Mouse (Mus musculus) cerebellum, postnatal 36 days (tissue): ENCODE results near the gene Mrgprx1.

Experiments
- DNase-seq, 2 experiments: peaks; one replicate each; pipeline ENCODE4 v3.0.0; 2021 to 2022; ENCODE audit warnings: mixed read lengths in 2 of 2

Gene Mrgprx1

DNA sequence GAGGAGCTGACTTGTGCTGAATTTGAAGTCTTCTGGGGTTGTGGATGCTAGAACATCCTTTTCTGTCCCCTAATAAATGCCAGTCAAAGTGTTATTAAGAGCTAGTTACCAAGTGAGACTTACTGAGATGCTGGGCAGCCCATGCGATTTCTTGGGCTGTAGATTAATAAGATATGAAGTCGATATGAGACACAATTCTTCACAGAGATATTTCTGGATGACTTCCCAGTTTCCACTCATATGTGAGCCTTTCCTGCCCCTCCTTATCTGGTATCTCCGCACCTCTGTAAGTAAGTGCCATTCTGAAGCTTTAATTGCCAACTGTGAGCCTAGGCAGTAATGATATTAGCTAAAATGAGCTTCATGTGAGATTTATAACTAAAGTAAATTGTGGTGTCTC lies at the start of gene Mrgprx1:
Gene Mrgprx1, minus strand, starts transcription at position 101 of the 400 bp plus-strand sequence.
- no peak for DNase-seq

DNA sequence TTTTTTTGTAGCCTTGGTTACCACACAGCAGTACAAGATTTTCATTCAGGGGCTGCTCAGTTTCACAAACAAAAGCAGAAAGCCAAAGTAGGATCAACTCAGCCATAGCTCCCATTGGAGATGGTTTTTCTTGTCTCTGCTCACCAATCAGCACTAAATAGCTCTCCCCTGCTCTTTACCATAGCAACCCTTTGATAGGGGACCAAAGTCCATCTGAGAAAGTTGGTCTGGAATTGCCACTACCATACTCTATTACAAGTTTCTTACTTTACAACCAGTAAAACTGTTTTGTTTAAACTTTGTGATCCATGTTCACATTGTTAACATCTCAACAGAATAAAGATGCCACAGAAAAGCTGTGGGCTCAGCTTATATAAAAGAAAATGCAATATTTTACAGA lies 48.1 kb upstream of the Mrgprx1 start:
- no peak for DNase-seq

DNA sequence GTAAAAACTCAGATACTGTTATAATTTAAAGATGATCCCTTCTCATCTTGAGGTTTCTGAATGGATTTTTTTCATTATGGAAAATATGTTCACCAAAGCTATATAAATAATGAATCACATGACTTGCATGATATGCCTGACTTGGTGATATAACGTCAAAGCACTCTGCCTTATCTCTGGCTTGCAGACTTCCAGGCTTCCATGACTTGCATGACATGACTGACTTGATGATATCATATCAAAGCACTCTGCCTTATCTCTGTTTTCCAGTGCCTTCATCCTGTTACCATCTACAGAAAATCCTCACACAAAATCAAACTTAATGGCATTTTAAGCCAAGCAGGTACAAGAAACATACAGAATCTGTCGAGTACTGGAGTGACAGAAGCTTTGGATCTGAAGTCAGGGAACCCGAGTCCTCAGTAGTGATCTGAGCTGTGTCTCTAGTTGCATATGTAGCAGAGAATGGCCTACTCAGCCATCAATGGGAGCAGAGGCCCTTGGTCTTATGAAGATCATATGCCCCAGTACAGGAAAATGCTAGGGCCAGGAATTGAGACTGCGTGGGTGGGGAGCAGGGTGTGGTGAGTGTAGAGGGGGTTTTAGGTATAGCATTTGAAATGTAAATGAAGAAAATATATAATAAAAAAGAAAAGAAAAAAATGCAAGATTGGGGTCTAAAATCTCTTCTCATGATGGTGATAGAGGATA lies 19.2 kb upstream of the Mrgprx1 start:
- DNase-seq = no peak

DNA sequence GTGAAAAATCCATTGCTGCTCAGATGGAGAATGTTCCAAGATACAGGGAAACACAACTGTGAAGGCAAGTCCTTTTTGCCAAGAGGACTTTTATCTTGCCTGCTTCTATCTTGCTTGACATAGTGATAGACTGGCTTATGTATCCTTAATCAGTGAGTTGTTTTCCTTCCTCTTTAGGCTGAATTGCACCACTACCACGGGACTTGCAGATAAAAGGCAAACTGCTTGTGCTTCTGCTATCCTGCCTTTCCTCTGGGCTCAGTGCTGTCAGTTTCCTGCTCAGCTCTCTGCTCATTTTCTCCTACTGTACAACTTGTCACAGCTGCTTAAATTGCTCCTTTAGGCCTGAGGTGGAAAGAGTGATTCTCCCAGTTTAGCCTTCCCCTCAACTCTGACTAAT lies 16.6 kb upstream of the Mrgprx1 start:
- DNase-seq = no peak

DNA sequence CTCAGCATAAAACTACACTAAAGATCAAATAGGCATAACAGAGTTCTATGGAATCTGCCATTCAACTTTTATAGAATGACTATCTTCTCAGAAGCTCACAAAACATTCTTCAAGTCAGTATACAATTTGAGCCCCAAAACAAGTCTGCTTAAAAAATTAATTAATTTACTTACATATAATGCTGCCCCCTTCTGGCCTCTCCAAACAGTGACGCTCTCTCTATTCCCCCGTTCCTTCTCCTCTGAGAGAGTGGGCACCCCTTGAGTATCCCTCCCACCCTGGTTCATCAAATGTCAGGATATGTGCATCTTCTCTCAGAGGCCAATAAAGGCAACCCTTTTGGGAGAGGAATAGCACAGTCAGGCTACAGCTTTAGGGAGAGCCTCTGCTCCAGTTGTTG lies 9.5 kb downstream of the Mrgprx1 start:
- no peak for DNase-seq

DNA sequence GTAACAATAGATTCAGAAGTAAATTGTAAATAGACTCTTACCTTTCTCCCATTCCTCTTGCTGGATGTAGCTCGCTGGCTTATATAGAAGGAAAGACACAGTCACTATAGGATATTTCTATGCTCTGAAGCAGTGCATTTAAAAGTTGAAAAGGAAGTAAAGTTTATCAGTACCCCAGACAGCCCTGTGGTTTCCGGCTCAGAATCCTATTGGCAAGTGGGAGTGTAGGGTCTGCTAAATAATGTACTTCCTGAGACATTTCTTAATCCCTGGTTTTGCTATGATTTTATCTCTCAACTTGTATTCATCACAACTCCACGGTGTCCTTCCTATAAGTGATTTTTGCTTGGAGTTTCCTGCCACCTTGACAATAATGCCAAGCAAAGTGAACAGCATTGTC lies 31.7 kb downstream of the Mrgprx1 start:
- DNase-seq = no peak

DNA sequence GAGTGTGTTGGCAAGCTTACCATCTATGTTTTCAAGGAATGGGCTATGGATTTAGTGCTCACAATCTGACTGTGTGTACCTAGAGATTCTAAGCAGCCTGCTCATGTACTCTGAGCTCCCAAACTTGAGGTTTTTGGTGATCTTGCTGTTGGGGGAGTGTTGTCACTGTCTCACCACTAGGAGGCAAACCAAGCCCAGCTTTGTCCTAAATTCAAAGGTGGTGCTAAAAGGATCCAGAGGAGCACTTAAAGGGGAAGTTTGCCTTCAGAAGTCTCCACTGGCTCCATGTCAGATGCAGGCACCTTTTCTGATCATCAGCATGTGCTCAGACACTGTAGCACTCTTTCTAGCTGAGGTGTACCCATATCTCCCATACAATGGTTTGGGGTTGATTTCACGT lies 40.6 kb downstream of the Mrgprx1 start:
- no peak for DNase-seq

DNA sequence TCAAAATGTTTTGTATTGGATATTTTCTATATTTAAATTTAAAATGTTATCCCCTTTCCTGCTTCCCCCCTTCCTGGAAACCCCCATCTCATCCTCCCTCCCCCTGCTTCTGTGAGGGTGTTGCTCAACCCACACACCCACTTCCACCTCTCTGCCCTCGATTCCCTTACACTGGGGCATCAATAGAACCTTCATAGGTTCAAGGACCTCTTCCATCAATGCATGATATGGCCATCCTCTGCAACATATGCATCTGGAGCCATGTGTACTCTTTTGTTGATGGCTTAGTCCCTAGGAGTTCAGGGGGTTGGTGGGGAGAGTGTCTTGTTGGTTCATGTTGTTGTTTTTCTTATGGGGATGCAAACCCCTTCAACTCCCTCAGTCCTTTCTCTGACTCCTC lies 45.4 kb downstream of the Mrgprx1 start, which contains the start of gene Mrgpra4:
Gene Mrgpra4, minus strand, starts transcription at position 101 of the 400 bp plus-strand sequence.
- no peak for DNase-seq
